Mouse (Mus musculus) stomach, embryonic 16.5 days (tissue): ENCODE data around the gene Col8a1. TPM values are rescaled to one million over a fixed set of nuclear protein-coding genes. Genes with fewer than 3 reads are reported as not detected.

Experiments
- ATAC-seq: fragments of 200-750 bp; cut with Nextera tagmentation; 2 replicates; pipeline ENCODE4 v1.8.0; 2017; ENCODE audit warnings: moderate number of reproducible peaks, moderate TSS enrichment; ENCODE audit not compliant: insufficient read depth, low FRiP score
- H3K27ac ChIP-seq: fragments of 300-500 bp; sonication (generic); 2 replicates; pipeline ENCODE4 v1.5.1; 2014; ENCODE audit warnings: low read length
- H3K27me3 ChIP-seq: fragments of 300-500 bp; sonication (generic); 2 replicates; pipeline ENCODE4 v1.6.1; 2014; ENCODE audit warnings: low read length, control low read depth, mixed read lengths; ENCODE audit not compliant: control insufficient read depth, insufficient read depth
- H3K36me3 ChIP-seq: fragments of 300-500 bp; sonication (generic); 2 replicates; pipeline ENCODE4 v1.6.1; 2014; ENCODE audit warnings: low read length; ENCODE audit not compliant: control insufficient read depth, insufficient read depth
- H3K4me1 ChIP-seq: fragments of 300-500 bp; sonication (generic); 2 replicates; pipeline ENCODE4 v1.6.1; 2014; ENCODE audit warnings: low read length, control low read depth, mixed read lengths; ENCODE audit not compliant: control insufficient read depth, insufficient read depth
- H3K4me2 ChIP-seq: fragments of 300-500 bp; sonication (generic); 2 replicates; pipeline ENCODE4 v1.6.1; 2014; ENCODE audit warnings: low read depth, low read length, mixed read lengths
- H3K4me3 ChIP-seq: fragments of 300-500 bp; sonication (generic); replicated peaks from 2 replicates; pipeline ENCODE4 v1.5.1; 2014; ENCODE audit warnings: mild to moderate bottlenecking, low read length
- H3K9ac ChIP-seq: fragments of 300-500 bp; sonication (generic); 2 replicates; pipeline ENCODE4 v1.6.1; 2014; ENCODE audit warnings: low read length
- H3K9me3 ChIP-seq: fragments of 300-500 bp; sonication (generic); replicated peaks from 2 replicates; pipeline ENCODE4 v1.6.1; 2016; ENCODE audit warnings: low read length, control low read depth; ENCODE audit not compliant: control insufficient read depth
- WGBS: fragments of 180-500 bp; shearing (Covaris S2); extraction: QIAGEN DNeasy Blood & Tissue Kit; methylation state at CpG from one replicate; pipeline ENCODE4 v1.1.7; 2014; 5-methylcytosine and 5-hydroxymethylcytosine counted together
- polyA plus RNA-seq: library from polyadenylated mRNA; unstranded; fragments of >200 nt; fragmentation: Nextera tagmentation; extraction: Ambion mirVana; gene quantifications from 2 replicates; pipeline ENCODE4 v1.2.1, GENCODE M21; 2015

The Col8a1 gene
- polyA plus RNA-seq, 1 experiment from 2014 or later = 15.8 TPM

DNA sequence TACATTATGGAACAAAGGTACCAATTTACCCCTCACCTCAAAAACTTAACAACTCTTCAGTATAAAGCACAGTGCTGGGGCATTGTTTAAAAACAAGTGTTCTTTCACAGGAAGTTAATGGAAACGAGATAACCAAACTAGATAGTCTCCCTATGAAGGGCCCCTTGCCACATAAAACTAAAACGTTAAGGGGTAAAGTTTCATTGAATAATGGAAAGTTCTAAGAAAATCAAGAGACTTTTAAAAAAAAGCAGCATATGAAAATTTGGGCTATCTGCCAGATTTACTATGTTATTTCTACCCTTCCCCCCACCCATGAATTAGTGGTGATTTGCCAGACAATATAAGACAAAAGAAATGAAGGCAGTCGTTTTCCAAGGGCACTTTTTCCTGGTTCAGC is 169.3 kb downstream of the Col8a1 start:
- Histone ChIP-seq H3K4me1 (no peaks in the 10 kb centered on the region), H3K27me3 (no peaks in the 10 kb centered on the region), H3K9ac (no peak overlapping the region), H3K4me2 (no peak overlapping the region), H3K27ac (0 out of 2 replicates have a peak overlapping the region, but pooled peaks have one; percentile 1), H3K36me3 (no peaks in the 10 kb centered on the region), H3K4me3 (no peak overlapping the region), H3K9me3 (no peaks in the 10 kb centered on the region)
- ATAC-seq = no peak
- 32% methylated on average over 3 of the region's 3 CpGs for WGBS

DNA sequence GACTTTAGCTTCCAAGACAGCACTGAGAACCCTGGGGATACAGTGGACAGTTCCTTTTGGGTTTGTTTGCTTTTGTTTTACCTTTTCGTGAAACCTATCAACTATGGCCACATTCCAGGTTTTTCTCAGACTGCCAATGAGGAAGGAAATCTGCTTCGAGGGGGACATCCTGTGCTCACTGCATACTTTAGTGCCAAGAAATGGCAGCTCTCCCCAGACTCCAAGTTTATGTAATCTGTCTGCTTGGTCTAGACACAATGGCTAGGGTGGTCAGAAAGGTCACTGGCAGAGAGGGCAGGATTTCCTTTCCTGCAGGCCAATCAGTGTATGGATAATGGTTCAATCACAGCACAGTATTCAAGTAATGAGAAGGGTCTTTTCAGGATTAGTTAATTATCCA is 172.5 kb downstream of the Col8a1 start:
- no peaks in the 10 kb centered on the region for H3K4me1 ChIP-seq
- H3K36me3 ChIP-seq = no peaks in the 10 kb centered on the region
- 0 out of 2 replicates have a peak overlapping the region, but pooled peaks have one; percentile 12 for H3K27ac ChIP-seq
- H3K9ac ChIP-seq = no peak overlapping the region
- no peaks in the 10 kb centered on the region for H3K9me3 ChIP-seq
- ATAC-seq = no peak
- H3K4me3 ChIP-seq = no peak overlapping the region
- no peak overlapping the region for H3K4me2 ChIP-seq
- no peaks in the 10 kb centered on the region for H3K27me3 ChIP-seq
- 66% methylated on average over 2 of the region's 2 CpGs for WGBS

GRCm38 (mm10) chr16:57580041-57580440 is 174.5 kb downstream of the Col8a1 start:
- Histone ChIP-seq H3K4me3 (no peak overlapping the region), H3K4me2 (no peak overlapping the region), H3K9me3 (no peaks in the 10 kb centered on the region), H3K27me3 (no peaks in the 10 kb centered on the region), H3K9ac (no peak overlapping the region), H3K27ac (peak overlapping the region; percentile 6; the same call in 1 of the 2 replicates), H3K36me3 (no peaks in the 10 kb centered on the region), H3K4me1 (no peaks in the 10 kb centered on the region)
- WGBS = 55% methylated on average over 7 of the region's 7 CpGs
- ATAC-seq = peak; percentile 44; the same call in 1 of the 2 replicates

DNA sequence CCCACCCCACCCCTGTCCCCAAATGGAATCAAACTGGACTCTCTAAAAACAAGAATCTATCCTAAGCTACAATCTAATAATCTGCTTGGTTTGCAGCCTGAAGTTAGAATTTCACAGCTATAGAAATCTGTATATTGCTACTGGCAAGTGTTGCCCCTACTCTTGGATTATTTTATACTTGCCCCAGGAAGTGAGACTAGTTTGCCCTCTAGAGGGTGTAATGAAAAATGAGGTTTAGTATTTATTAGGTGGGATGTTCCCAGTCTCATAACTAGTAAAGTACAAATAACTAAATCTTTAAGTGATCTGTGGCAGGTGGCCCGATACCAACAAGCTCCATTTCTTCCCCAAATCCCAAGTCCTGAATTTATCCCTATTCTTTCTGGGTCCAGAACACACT is 177.0 kb downstream of the Col8a1 start:
- Histone ChIP-seq H3K27me3 (no peaks in the 10 kb centered on the region), H3K4me3 (no peak overlapping the region), H3K9ac (no peak overlapping the region), H3K4me2 (no peak overlapping the region), H3K9me3 (no peaks in the 10 kb centered on the region), H3K36me3 (0 out of 2 replicates have a peak, but pooled peaks cover 3% of the 10 kb centered on the region), H3K27ac (no peak overlapping the region), H3K4me1 (peaks cover 8% of the 10 kb centered on the region; the same call in 1 of the 2 replicates)
- ATAC-seq = no peak
- 80% methylated on average over 1 of the region's 1 CpGs for WGBS

DNA sequence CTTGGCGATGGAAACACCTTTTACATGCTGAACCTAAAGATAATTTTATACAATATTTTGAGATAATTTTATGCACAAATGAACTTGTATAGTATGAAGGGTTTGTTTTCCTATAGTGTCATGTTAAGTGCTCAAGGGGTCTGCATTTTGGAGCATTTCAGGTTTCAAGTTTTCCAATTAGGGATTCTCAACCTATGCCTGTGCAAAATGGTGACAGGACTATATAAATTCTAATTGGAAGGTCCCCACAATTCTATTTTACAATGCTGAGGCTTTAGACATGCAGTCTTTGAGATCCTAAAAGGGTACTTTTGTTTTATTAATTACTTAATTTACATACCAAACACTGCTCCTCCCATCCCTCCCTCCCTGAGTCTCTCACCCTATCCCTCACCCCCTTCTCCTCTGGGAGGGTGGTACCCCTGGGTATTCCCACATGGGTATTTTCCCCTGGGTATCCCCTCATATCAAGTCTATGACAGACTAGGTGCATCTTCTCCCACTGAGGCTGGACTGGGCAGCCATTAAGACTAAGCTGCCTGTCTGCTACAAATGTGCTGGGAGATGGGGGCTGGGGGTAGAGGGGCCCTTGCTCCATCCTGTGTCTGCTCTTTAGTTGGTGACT is 178.7 kb downstream of the Col8a1 start:
- no peak for ATAC-seq
- H3K27ac ChIP-seq = no peak overlapping the region
- H3K4me3 ChIP-seq = no peak overlapping the region
- WGBS = 94% methylated on average over 1 of the region's 1 CpGs
- no peak overlapping the region for H3K4me2 ChIP-seq
- H3K36me3 ChIP-seq = peaks cover 11% of the 10 kb centered on the region; the same call in 1 of the 2 replicates
- H3K9me3 ChIP-seq = no peaks in the 10 kb centered on the region
- H3K4me1 ChIP-seq = peaks cover 8% of the 10 kb centered on the region
- no peaks in the 10 kb centered on the region for H3K27me3 ChIP-seq
- no peak overlapping the region for H3K9ac ChIP-seq

Other genes starting within 250 kb of the Col8a1 start
- gene Cmss1, start 147.9 kb downstream of the Col8a1 start, polyA plus RNA-seq = 35.3 and 39.5 TPM in 2 replicates